Mouse (Mus musculus): ENCODE results near the gene Slc5a5.

DNA sequence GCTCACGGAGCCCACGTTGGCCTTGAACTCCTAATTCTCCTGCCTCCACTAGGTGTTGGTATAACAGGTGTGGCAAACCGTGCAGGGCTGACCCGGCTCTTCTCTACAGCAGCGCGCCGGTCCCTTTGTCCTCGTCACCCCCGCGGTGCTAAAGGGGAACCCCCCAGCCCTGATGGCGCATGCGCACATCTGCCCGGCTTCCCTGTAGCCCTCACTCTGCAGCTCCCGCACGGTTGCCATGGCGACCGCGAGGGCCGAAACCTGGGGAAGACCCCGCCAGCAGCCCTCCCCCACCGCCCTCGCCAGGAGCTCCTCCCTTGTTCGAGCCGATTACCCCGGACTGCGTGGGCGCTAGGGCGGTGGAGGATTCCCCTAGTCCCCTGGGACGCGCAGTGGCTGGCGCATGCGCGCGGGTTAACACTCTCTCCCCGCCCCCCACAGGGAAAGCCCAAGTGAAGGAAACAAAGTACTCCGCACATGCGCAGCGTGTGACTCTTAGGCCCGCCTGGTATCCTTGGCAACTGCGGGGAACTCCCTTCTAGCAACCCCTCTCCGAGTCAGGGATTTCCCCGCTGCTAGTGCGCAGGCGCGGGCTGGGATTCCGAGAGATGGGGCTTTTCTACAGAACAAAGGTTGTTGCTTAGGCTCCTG is 27.1 kb downstream of the Slc5a5 start:
- TF ChIP-seq ZMIZ1 (IDR thresholded peaks at IDR 0.05; ENCODE audit: low read depth, low read length), result no peak
- no peak for TF ChIP-seq CTCF (conservative IDR thresholded peaks at IDR 0.05 in 1 of 2, IDR thresholded peaks at IDR 0.05 in 1 of 2; ENCODE audit: low read depth in 2 of 2, low read length in 2 of 2)
- TF ChIP-seq POLR2A (IDR thresholded peaks at IDR 0.05; ENCODE audit: low read depth, low read length), result no peak
- TF ChIP-seq EP300 (IDR thresholded peaks at IDR 0.05; ENCODE audit: low read length), result peak; percentile 37; the same call in 1 of the 2 replicates
- no peak for TF ChIP-seq ZC3H11A (IDR thresholded peaks at IDR 0.05; ENCODE audit: low read depth, low read length)
- TF ChIP-seq MYC (IDR thresholded peaks at IDR 0.05; ENCODE audit: low read depth, low read length), result no peak
- TF ChIP-seq NELFE (IDR thresholded peaks at IDR 0.05; ENCODE audit: low read depth, low read length), result peak; percentile 67
